ENCODE assay signal across 8 mouse cellular contexts in genomic region chr5:32132971-32133501, GRCm38 (mm10). TPM values are rescaled to one million over a fixed set of nuclear protein-coding genes. Genes with fewer than 3 reads are reported as not detected.
DNase-seq lines count a peak whose midpoint lies in the region; ATAC-seq and TF ChIP-seq lines count a peak whose summit lies in the region.

No protein-coding gene starts in this region.

- no peak for TF ChIP-seq CTCF in forebrain, postnatal 0 days (IDR thresholded peaks at IDR 0.05; ENCODE audit: low read depth)
- TF ChIP-seq CTCF in layer of hippocampus, adult 2 months (conservative IDR thresholded peaks at IDR 0.05) = no peak

- peak overlapping the region; percentile 95 for H3K4me2 ChIP-seq in forebrain, postnatal 0 days (ENCODE audit: low read depth)
- peak overlapping the region; percentile 77 for H3K4me2 ChIP-seq in neural tube, embryonic 14.5 days (ENCODE audit: low read depth, low read length)

- intact Hi-C loops in heart, postnatal 25 days (cut with DNase I) = loop anchor here (2.0 to 5.0 kb wide), 2 partner anchors 46 to 326 kb away; partner anchors contain the start of gene Ppp1cb

- H3K27ac ChIP-seq in forebrain, postnatal 0 days (ENCODE audit: low read depth, low read length) = peak overlapping the region; percentile 69
- peak overlapping the region; percentile 99 for H3K27ac ChIP-seq in layer of hippocampus, adult 2 months
- H3K27ac ChIP-seq in neural tube, embryonic 14.5 days (ENCODE audit: low read depth, low read length) = peak overlapping the region; percentile 19; the same call in 1 of the 2 replicates

- H3K27me3 ChIP-seq in forebrain, postnatal 0 days (ENCODE audit: insufficient read depth, low read length) = no peaks in the 10 kb centered on the region; the same call in 1 of the 2 replicates
- H3K27me3 ChIP-seq in neural tube, embryonic 14.5 days (ENCODE audit: control insufficient read depth, insufficient read depth, low read length) = peaks cover 34% of the 10 kb centered on the region

- H3K36me3 ChIP-seq in forebrain, postnatal 0 days (ENCODE audit: insufficient read depth) = no peaks in the 10 kb centered on the region
- no peaks in the 10 kb centered on the region for H3K36me3 ChIP-seq in neural tube, embryonic 14.5 days (ENCODE audit: control insufficient read depth, insufficient read depth, low read length)

- H3K4me3 ChIP-seq in forebrain, postnatal 0 days (ENCODE audit: low read depth, low read length) = peak overlapping the region; percentile 47
- H3K4me3 ChIP-seq in layer of hippocampus, adult 2 months = peak overlapping the region; percentile 86
- peak overlapping the region; percentile 45 for H3K4me3 ChIP-seq in neural tube, embryonic 14.5 days (ENCODE audit: low read depth, low read length)

- peak; percentile 47 for DNase-seq in ES-CJ7 (ENCODE audit: low read depth, low spot score)
- DNase-seq in cerebellum, adult 11-12 months = peak; percentile 63
- DNase-seq in forebrain, postnatal 0 days = peak; percentile 63
- peak; percentile 54 for DNase-seq in heart, postnatal 25 days (ENCODE audit: low spot score)
- DNase-seq in layer of hippocampus, adult 2 months (ENCODE audit: low spot score in 2 of 2) = peak in 1 of 2 experiments; percentile 30
- peak; percentile 73 to 74 for DNase-seq in lung, adult 18-20 months
- DNase-seq in thymus, postnatal 36 days = peak; percentile 37 to 39

- WGBS in forebrain, postnatal 0 days = 3% methylated on average over 48 of the region's 48 CpGs
- under 1% methylated on average over 41 of the region's 48 CpGs for WGBS in neural tube, embryonic 14.5 days

- peak overlapping the region; percentile 66 for H3K9ac ChIP-seq in forebrain, postnatal 0 days
- H3K9ac ChIP-seq in neural tube, embryonic 14.5 days (replicated peaks; ENCODE audit: low read depth, low read length) = peak overlapping the region; percentile 61

- peak; percentile 21 for ATAC-seq in forebrain, postnatal 0 days
- ATAC-seq in neural tube, embryonic 14.5 days (ENCODE audit: low read depth) = peak; percentile 22

- no peaks in the 10 kb centered on the region for H3K9me3 ChIP-seq in forebrain, postnatal 0 days (ENCODE audit: low read length)
- H3K9me3 ChIP-seq in neural tube, embryonic 14.5 days (ENCODE audit: control insufficient read depth, low read length) = no peaks in the 10 kb centered on the region

- H3K4me1 ChIP-seq in forebrain, postnatal 0 days (ENCODE audit: insufficient read depth) = peaks cover 9% of the 10 kb centered on the region; the same call in 1 of the 2 replicates
- H3K4me1 ChIP-seq in neural tube, embryonic 14.5 days (ENCODE audit: control insufficient read depth, insufficient read depth, low read length) = peaks cover 10% of the 10 kb centered on the region; the same call in 1 of the 2 replicates

RNA-seq across cellular contexts. Expression of gene Fosl2, which starts 2.6 kb away (rescaled TPM):
- 20.8 and 21.9 TPM in 2 replicates for total RNA-seq in forebrain, postnatal 0 days (2014; rRNA removed)
- polyA plus RNA-seq in forebrain, postnatal 0 days (2015; fragmentation: Nextera tagmentation; extraction: Ambion mirVana) = 3.0 and 4.0 TPM in 2 replicates
- total RNA-seq in heart, postnatal 25 days (2021) = 10 to 100 TPM; 19.8 to 24.4 TPM
- 10 to 100 TPM; 52.1 to 52.5 TPM for total RNA-seq in layer of hippocampus, adult 2 months (2021)
- polyA plus RNA-seq in neural tube, embryonic 14.5 days (2014; fragmentation: Nextera tagmentation; extraction: Ambion mirVana) = 0.58 and 0.99 TPM in 2 replicates

Comparison
In these comparisons a context has a peak if more than half of its experiments do, and no peak if none do; other contexts are left out.
1. H3K27ac ChIP-seq: peak in every context shown above with its lines; median percentile 99 in layer of hippocampus, adult 2 months; 69 in forebrain, postnatal 0 days; 19 in neural tube, embryonic 14.5 days.